Mouse (Mus musculus): ENCODE results near the gene Bpifb4. TPM values are rescaled to one million over a fixed set of nuclear protein-coding genes. Genes with fewer than 3 reads are reported as not detected.

Bpifb4 gene
- not detected in 2 replicates for polyA plus RNA-seq (2014; fragmentation: Nextera tagmentation; extraction: Ambion mirVana)

GRCm38 (mm10) chr2:153937843-153938242 lies at the start of gene Bpifb4:
Gene Bpifb4 (plus strand): TSS chr2:153938212.
- Histone ChIP-seq H3K36me3 (ENCODE audit: control insufficient read depth, insufficient read depth, low read length) (no peaks in the 10 kb centered on the region), H3K4me3 (ENCODE audit: low read depth, low read length) (no peak within 1 kb of the TSS), H3K4me2 (replicated peaks; ENCODE audit: low read depth, low read length) (no peak within 1 kb of the TSS), H3K27ac (ENCODE audit: low read depth, low read length) (no peak within 1 kb of the TSS), H3K4me1 (replicated peaks; ENCODE audit: control insufficient read depth, insufficient read depth, low read length) (no peaks in the 10 kb centered on the region), H3K27me3 (ENCODE audit: control insufficient read depth, insufficient read depth, low read length) (no peaks in the 10 kb centered on the region), H3K9me3 (ENCODE audit: control insufficient read depth, low read length) (no peaks in the 10 kb centered on the region), H3K9ac (ENCODE audit: low read depth, low read length) (no peak within 1 kb of the TSS)
- ATAC-seq (ENCODE audit: low FRiP score) (no peak), DNase-seq (ENCODE audit: low spot score) (no peak)
- WGBS = 86% methylated on average over 5 of the region's 5 CpGs

GRCm38 (mm10) chr2:153899111-153899510 lies 38.9 kb upstream of the Bpifb4 start:
- Histone ChIP-seq H3K4me3 (ENCODE audit: low read depth, low read length) (no peak overlapping the region), H3K4me1 (replicated peaks; ENCODE audit: control insufficient read depth, insufficient read depth, low read length) (no peaks in the 10 kb centered on the region), H3K27ac (ENCODE audit: low read depth, low read length) (no peak overlapping the region), H3K9me3 (ENCODE audit: control insufficient read depth, low read length) (no peaks in the 10 kb centered on the region), H3K27me3 (ENCODE audit: control insufficient read depth, insufficient read depth, low read length) (no peaks in the 10 kb centered on the region), H3K9ac (ENCODE audit: low read depth, low read length) (no peak overlapping the region), H3K4me2 (replicated peaks; ENCODE audit: low read depth, low read length) (no peak overlapping the region), H3K36me3 (ENCODE audit: control insufficient read depth, insufficient read depth, low read length) (no peaks in the 10 kb centered on the region)
- WGBS = 85% methylated on average over 5 of the region's 5 CpGs
- ATAC-seq (ENCODE audit: low FRiP score) = no peak
- DNase-seq (ENCODE audit: low spot score) = no peak

GRCm38 (mm10) chr2:153900088-153900487 lies 37.9 kb upstream of the Bpifb4 start, which contains the start of gene Bpifb6:
Gene Bpifb6 (plus strand): TSS chr2:153900388.
- H3K27me3 ChIP-seq (ENCODE audit: control insufficient read depth, insufficient read depth, low read length) = no peaks in the 10 kb centered on the region
- H3K4me2 ChIP-seq (replicated peaks; ENCODE audit: low read depth, low read length) = no peak within 1 kb of the TSS
- no peaks in the 10 kb centered on the region for H3K36me3 ChIP-seq (ENCODE audit: control insufficient read depth, insufficient read depth, low read length)
- WGBS = 85% methylated on average over 4 of the region's 4 CpGs
- no peak within 1 kb of the TSS for H3K9ac ChIP-seq (ENCODE audit: low read depth, low read length)
- H3K9me3 ChIP-seq (ENCODE audit: control insufficient read depth, low read length) = no peaks in the 10 kb centered on the region
- DNase-seq (ENCODE audit: low spot score) (no peak), ATAC-seq (ENCODE audit: low FRiP score) (no peak)
- no peak within 1 kb of the TSS for H3K27ac ChIP-seq (ENCODE audit: low read depth, low read length)
- H3K4me1 ChIP-seq (replicated peaks; ENCODE audit: control insufficient read depth, insufficient read depth, low read length) = no peaks in the 10 kb centered on the region
- H3K4me3 ChIP-seq (ENCODE audit: low read depth, low read length) = no peak within 1 kb of the TSS

- DNase-seq (ENCODE audit: low spot score) = no peak
- no peak for ATAC-seq (ENCODE audit: low FRiP score)
- H3K4me1 ChIP-seq (replicated peaks; ENCODE audit: control insufficient read depth, insufficient read depth, low read length) = no peaks in the 10 kb centered on the region
- no peak overlapping the region for H3K27ac ChIP-seq (ENCODE audit: low read depth, low read length)
- no peak overlapping the region for H3K4me3 ChIP-seq (ENCODE audit: low read depth, low read length)
- no peaks in the 10 kb centered on the region for H3K9me3 ChIP-seq (ENCODE audit: control insufficient read depth, low read length)
- H3K9ac ChIP-seq (ENCODE audit: low read depth, low read length) = no peak overlapping the region
- H3K4me2 ChIP-seq (replicated peaks; ENCODE audit: low read depth, low read length) = no peak overlapping the region
- no peaks in the 10 kb centered on the region for H3K36me3 ChIP-seq (ENCODE audit: control insufficient read depth, insufficient read depth, low read length)
- 83% methylated on average over 6 of the region's 6 CpGs for WGBS
- no peaks in the 10 kb centered on the region for H3K27me3 ChIP-seq (ENCODE audit: control insufficient read depth, insufficient read depth, low read length)
These were observed 35.3 kb upstream of the Bpifb4 start for GRCm38 (mm10) chr2:153902726-153903125.

GRCm38 (mm10) chr2:153906626-153907025 lies 31.4 kb upstream of the Bpifb4 start:
- no peak overlapping the region for H3K9ac ChIP-seq (ENCODE audit: low read depth, low read length)
- ATAC-seq (ENCODE audit: low FRiP score) = no peak
- no peaks in the 10 kb centered on the region for H3K9me3 ChIP-seq (ENCODE audit: control insufficient read depth, low read length)
- no peak overlapping the region for H3K4me2 ChIP-seq (replicated peaks; ENCODE audit: low read depth, low read length)
- 78% methylated on average over 4 of the region's 4 CpGs for WGBS
- H3K27ac ChIP-seq (ENCODE audit: low read depth, low read length) = no peak overlapping the region
- H3K4me1 ChIP-seq (replicated peaks; ENCODE audit: control insufficient read depth, insufficient read depth, low read length) = no peaks in the 10 kb centered on the region
- no peak for DNase-seq (ENCODE audit: low spot score)
- no peaks in the 10 kb centered on the region for H3K27me3 ChIP-seq (ENCODE audit: control insufficient read depth, insufficient read depth, low read length)
- H3K36me3 ChIP-seq (ENCODE audit: control insufficient read depth, insufficient read depth, low read length) = no peaks in the 10 kb centered on the region
- H3K4me3 ChIP-seq (ENCODE audit: low read depth, low read length) = no peak overlapping the region

- no peaks in the 10 kb centered on the region for H3K4me1 ChIP-seq (replicated peaks; ENCODE audit: control insufficient read depth, insufficient read depth, low read length)
- H3K27me3 ChIP-seq (ENCODE audit: control insufficient read depth, insufficient read depth, low read length) = no peaks in the 10 kb centered on the region
- H3K9ac ChIP-seq (ENCODE audit: low read depth, low read length) = no peak overlapping the region
- H3K36me3 ChIP-seq (ENCODE audit: control insufficient read depth, insufficient read depth, low read length) = no peaks in the 10 kb centered on the region
- no peak overlapping the region for H3K4me3 ChIP-seq (ENCODE audit: low read depth, low read length)
- DNase-seq (ENCODE audit: low spot score) (no peak), ATAC-seq (ENCODE audit: low FRiP score) (no peak)
- H3K4me2 ChIP-seq (replicated peaks; ENCODE audit: low read depth, low read length) = no peak overlapping the region
- 72% methylated on average over 5 of the region's 5 CpGs for WGBS
- H3K9me3 ChIP-seq (ENCODE audit: control insufficient read depth, low read length) = no peaks in the 10 kb centered on the region
- H3K27ac ChIP-seq (ENCODE audit: low read depth, low read length) = no peak overlapping the region
These were observed 23.9 kb upstream of the Bpifb4 start for GRCm38 (mm10) chr2:153914151-153914550.

- 66% methylated on average over 8 of the region's 8 CpGs for WGBS
- no peak for ATAC-seq (ENCODE audit: low FRiP score)
- H3K27ac ChIP-seq (ENCODE audit: low read depth, low read length) = no peak within 1 kb of the TSS
These were observed 20.1 kb upstream of the Bpifb4 start, which contains the start of gene Bpifb3 for GRCm38 (mm10) chr2:153917930-153918329. Gene Bpifb3 (plus strand): TSS chr2:153918230.

GRCm38 (mm10) chr2:153921246-153921645 lies 16.8 kb upstream of the Bpifb4 start:
- Histone ChIP-seq H3K36me3 (ENCODE audit: control insufficient read depth, insufficient read depth, low read length) (no peaks in the 10 kb centered on the region), H3K9ac (ENCODE audit: low read depth, low read length) (no peak overlapping the region), H3K4me2 (replicated peaks; ENCODE audit: low read depth, low read length) (no peak overlapping the region), H3K27me3 (ENCODE audit: control insufficient read depth, insufficient read depth, low read length) (no peaks in the 10 kb centered on the region), H3K27ac (ENCODE audit: low read depth, low read length) (no peak overlapping the region), H3K4me1 (replicated peaks; ENCODE audit: control insufficient read depth, insufficient read depth, low read length) (no peaks in the 10 kb centered on the region), H3K4me3 (ENCODE audit: low read depth, low read length) (no peak overlapping the region), H3K9me3 (ENCODE audit: control insufficient read depth, low read length) (no peaks in the 10 kb centered on the region)
- 82% methylated on average over 6 of the region's 6 CpGs for whole genome bisulfite sequencing
- ATAC-seq (ENCODE audit: low FRiP score) = no peak
- DNase-seq (ENCODE audit: low spot score) = no peak

More at GRCm38 (mm10) chr2:153917930-153918329, 20.1 kb upstream of the Bpifb4 start, which contains the start of gene Bpifb3:
- Histone ChIP-seq H3K9ac (ENCODE audit: low read depth, low read length) (no peak within 1 kb of the TSS), H3K9me3 (ENCODE audit: control insufficient read depth, low read length) (no peaks in the 10 kb centered on the region), H3K4me1 (replicated peaks; ENCODE audit: control insufficient read depth, insufficient read depth, low read length) (no peaks in the 10 kb centered on the region), H3K36me3 (ENCODE audit: control insufficient read depth, insufficient read depth, low read length) (no peaks in the 10 kb centered on the region), H3K4me3 (ENCODE audit: low read depth, low read length) (no peak within 1 kb of the TSS), H3K27me3 (ENCODE audit: control insufficient read depth, insufficient read depth, low read length) (no peaks in the 10 kb centered on the region), H3K4me2 (replicated peaks; ENCODE audit: low read depth, low read length) (no peak within 1 kb of the TSS)
- DNase-seq (ENCODE audit: low spot score) = no peak

GRCm38 (mm10) chr2:153929871-153930413 lies 8.1 kb upstream of the Bpifb4 start:
- H3K27ac ChIP-seq (ENCODE audit: low read depth, low read length) = no peak overlapping the region
- 48% methylated on average over 3 of the region's 3 CpGs for WGBS
- H3K36me3 ChIP-seq (ENCODE audit: control insufficient read depth, insufficient read depth, low read length) = no peaks in the 10 kb centered on the region
- no peak for ATAC-seq (ENCODE audit: low FRiP score)
- no peak overlapping the region for H3K4me2 ChIP-seq (replicated peaks; ENCODE audit: low read depth, low read length)
- H3K4me3 ChIP-seq (ENCODE audit: low read depth, low read length) = no peak overlapping the region
- DNase-seq (ENCODE audit: low spot score) = peak; percentile 74
- H3K27me3 ChIP-seq (ENCODE audit: control insufficient read depth, insufficient read depth, low read length) = no peaks in the 10 kb centered on the region
- H3K9ac ChIP-seq (ENCODE audit: low read depth, low read length) = no peak overlapping the region
- H3K4me1 ChIP-seq (replicated peaks; ENCODE audit: control insufficient read depth, insufficient read depth, low read length) = no peaks in the 10 kb centered on the region
- H3K9me3 ChIP-seq (ENCODE audit: control insufficient read depth, low read length) = no peaks in the 10 kb centered on the region
